Mouse (Mus musculus) WW6 (cell line): ENCODE results near the gene Zfp553.

ENCODE experiments used
- DNase-seq: peaks from one replicate; pipeline ENCODE4 v3.0.0-alpha.2; 2013; ENCODE audit warnings: low read depth, low spot score

Gene Zfp553

GRCm38 (mm10) chr7:127211014-127211745 is 21.7 kb upstream of the Zfp553 start:
- no peak for DNase-seq

GRCm38 (mm10) chr7:127212432-127213250 is 20.2 kb upstream of the Zfp553 start:
- no peak for DNase-seq

GRCm38 (mm10) chr7:127213485-127213884 is 19.4 kb upstream of the Zfp553 start:
- no peak for DNase-seq

- DNase-seq: no peak
Measured at GRCm38 (mm10) chr7:127213930-127214329, 18.9 kb upstream of the Zfp553 start.

GRCm38 (mm10) chr7:127214521-127214920 is 18.3 kb upstream of the Zfp553 start:
- DNase-seq: no peak

GRCm38 (mm10) chr7:127214981-127215871 is 17.6 kb upstream of the Zfp553 start:
- DNase-seq: peak; percentile 74

- no peak for DNase-seq
Measured at GRCm38 (mm10) chr7:127216307-127216706, 16.6 kb upstream of the Zfp553 start.

- DNase-seq: no peak
Measured at GRCm38 (mm10) chr7:127217475-127217874, 15.4 kb upstream of the Zfp553 start.

- DNase-seq: no peak
Measured at GRCm38 (mm10) chr7:127217901-127218642, 14.8 kb upstream of the Zfp553 start.

- DNase-seq: no peak
Measured at GRCm38 (mm10) chr7:127218670-127219069, 14.2 kb upstream of the Zfp553 start.

GRCm38 (mm10) chr7:127220440-127220839 is 12.4 kb upstream of the Zfp553 start:
- no peak for DNase-seq

GRCm38 (mm10) chr7:127223106-127223505 is 9.8 kb upstream of the Zfp553 start:
- DNase-seq: no peak

- DNase-seq: no peak
Measured at GRCm38 (mm10) chr7:127223515-127224478, 9.1 kb upstream of the Zfp553 start.

- DNase-seq: no peak
Measured at GRCm38 (mm10) chr7:127224616-127225015, 8.2 kb upstream of the Zfp553 start.

- DNase-seq: no peak
Measured at GRCm38 (mm10) chr7:127225147-127225995, 7.5 kb upstream of the Zfp553 start.

GRCm38 (mm10) chr7:127228615-127229303 is 4.1 kb upstream of the Zfp553 start:
- DNase-seq: peak; percentile 78

GRCm38 (mm10) chr7:127231376-127231775 is 1.5 kb upstream of the Zfp553 start:
- DNase-seq: no peak

- no peak for DNase-seq
Measured at GRCm38 (mm10) chr7:127231826-127232621, 837 bp upstream of the Zfp553 start.
